Mouse (Mus musculus): ENCODE measurements around the gene Atxn7l1. TPM values are rescaled to one million over a fixed set of nuclear protein-coding genes. Genes with fewer than 3 reads are reported as not detected.
A peak's percentile ranks its signal among the peaks of the same experiment; 100 is the strongest.

Atxn7l1 gene
- polyA plus RNA-seq, 1 experiment from 2014 or later: 22.1 TPM

GRCm38 (mm10) chr12:33317792-33318530, 170.5 kb downstream of the Atxn7l1 start:
- WGBS: 89% methylated on average over 9 of the region's 9 CpGs
- Histone ChIP-seq H3K4me3 (no peak overlapping the region), H3K36me3 (no peaks in the 10 kb centered on the region), H3K4me1 (replicated peaks) (peaks cover 16% of the 10 kb centered on the region), H3K4me2 (no peak overlapping the region), H3K9ac (no peak overlapping the region), H3K27ac (replicated peaks) (no peak overlapping the region), H3K27me3 (no peaks in the 10 kb centered on the region), H3K9me3 (no peaks in the 10 kb centered on the region)
- ATAC-seq (ENCODE audit: low read depth): no peak

- Histone ChIP-seq H3K4me2 (no peak overlapping the region), H3K27ac (replicated peaks) (no peak overlapping the region), H3K4me3 (no peak overlapping the region), H3K36me3 (no peaks in the 10 kb centered on the region), H3K9ac (no peak overlapping the region), H3K9me3 (no peaks in the 10 kb centered on the region), H3K27me3 (no peaks in the 10 kb centered on the region), H3K4me1 (replicated peaks) (peaks cover 12% of the 10 kb centered on the region; the same call in 1 of the 2 replicates)
- WGBS: 76% methylated on average over 7 of the region's 7 CpGs
- no peak for ATAC-seq (ENCODE audit: low read depth)
Measured at GRCm38 (mm10) chr12:33322547-33322946, 175.1 kb downstream of the Atxn7l1 start.

GRCm38 (mm10) chr12:33323821-33324220, 176.3 kb downstream of the Atxn7l1 start:
- H3K36me3 ChIP-seq: no peaks in the 10 kb centered on the region
- H3K9ac ChIP-seq: no peak overlapping the region
- no peak overlapping the region for H3K4me2 ChIP-seq
- ATAC-seq (ENCODE audit: low read depth): no peak
- H3K9me3 ChIP-seq: no peaks in the 10 kb centered on the region
- WGBS: 96% methylated on average over 1 of the region's 1 CpGs
- no peak overlapping the region for H3K27ac ChIP-seq (replicated peaks)
- H3K4me1 ChIP-seq (replicated peaks): peaks cover 12% of the 10 kb centered on the region; the same call in 1 of the 2 replicates
- no peak overlapping the region for H3K4me3 ChIP-seq
- no peaks in the 10 kb centered on the region for H3K27me3 ChIP-seq

GRCm38 (mm10) chr12:33325424-33325823, 177.9 kb downstream of the Atxn7l1 start:
- H3K4me1 ChIP-seq (replicated peaks): peaks cover 12% of the 10 kb centered on the region; the same call in 1 of the 2 replicates
- H3K9me3 ChIP-seq: no peaks in the 10 kb centered on the region
- H3K36me3 ChIP-seq: no peaks in the 10 kb centered on the region
- no peak overlapping the region for H3K27ac ChIP-seq (replicated peaks)
- no peak for ATAC-seq (ENCODE audit: low read depth)
- no peak overlapping the region for H3K4me3 ChIP-seq
- H3K4me2 ChIP-seq: no peak overlapping the region
- H3K9ac ChIP-seq: no peak overlapping the region
- WGBS: 69% methylated on average over 9 of the region's 9 CpGs
- no peaks in the 10 kb centered on the region for H3K27me3 ChIP-seq

- H3K27ac ChIP-seq (replicated peaks): no peak overlapping the region
- ATAC-seq (ENCODE audit: low read depth): no peak
- no peak overlapping the region for H3K4me2 ChIP-seq
- H3K4me1 ChIP-seq (replicated peaks): peaks cover 24% of the 10 kb centered on the region
- H3K4me3 ChIP-seq: no peak overlapping the region
- H3K27me3 ChIP-seq: 0 out of 2 replicates have a peak, but pooled peaks cover 3% of the 10 kb centered on the region
- 68% methylated on average over 4 of the region's 4 CpGs for WGBS
- no peaks in the 10 kb centered on the region for H3K9me3 ChIP-seq
- H3K9ac ChIP-seq: no peak overlapping the region
- no peaks in the 10 kb centered on the region for H3K36me3 ChIP-seq
Measured at GRCm38 (mm10) chr12:33332046-33332445, 184.6 kb downstream of the Atxn7l1 start.

GRCm38 (mm10) chr12:33332796-33333195, 185.3 kb downstream of the Atxn7l1 start:
- Histone ChIP-seq H3K4me2 (no peak overlapping the region), H3K36me3 (no peaks in the 10 kb centered on the region), H3K27me3 (0 out of 2 replicates have a peak, but pooled peaks cover 3% of the 10 kb centered on the region), H3K4me3 (no peak overlapping the region), H3K9ac (no peak overlapping the region), H3K27ac (replicated peaks) (peak overlapping the region; percentile 59), H3K9me3 (no peaks in the 10 kb centered on the region), H3K4me1 (replicated peaks) (peaks cover 22% of the 10 kb centered on the region)
- ATAC-seq (ENCODE audit: low read depth): 0 out of 2 replicates have a peak, but pooled peaks have one; percentile 4
- WGBS: 49% methylated on average over 5 of the region's 5 CpGs

GRCm38 (mm10) chr12:33333914-33334313, 186.4 kb downstream of the Atxn7l1 start:
- 31% methylated on average over 8 of the region's 8 CpGs for WGBS
- Histone ChIP-seq H3K4me3 (no peak overlapping the region), H3K27me3 (0 out of 2 replicates have a peak, but pooled peaks cover 3% of the 10 kb centered on the region), H3K4me2 (no peak overlapping the region), H3K27ac (replicated peaks) (no peak overlapping the region), H3K9me3 (no peaks in the 10 kb centered on the region), H3K9ac (no peak overlapping the region), H3K36me3 (no peaks in the 10 kb centered on the region), H3K4me1 (replicated peaks) (peaks cover 25% of the 10 kb centered on the region)
- peak; percentile 76 for ATAC-seq (ENCODE audit: low read depth)

GRCm38 (mm10) chr12:33334511-33334910, 187.0 kb downstream of the Atxn7l1 start:
- H3K4me1 ChIP-seq (replicated peaks): peaks cover 25% of the 10 kb centered on the region
- H3K9ac ChIP-seq: no peak overlapping the region
- no peak for ATAC-seq (ENCODE audit: low read depth)
- 88% methylated on average over 2 of the region's 2 CpGs for WGBS
- no peaks in the 10 kb centered on the region for H3K36me3 ChIP-seq
- no peak overlapping the region for H3K4me2 ChIP-seq
- no peak overlapping the region for H3K27ac ChIP-seq (replicated peaks)
- H3K4me3 ChIP-seq: no peak overlapping the region
- no peaks in the 10 kb centered on the region for H3K9me3 ChIP-seq
- H3K27me3 ChIP-seq: 0 out of 2 replicates have a peak, but pooled peaks cover 3% of the 10 kb centered on the region

- Histone ChIP-seq H3K27ac (replicated peaks) (no peak overlapping the region), H3K4me3 (no peak overlapping the region), H3K36me3 (no peaks in the 10 kb centered on the region), H3K4me2 (no peak overlapping the region), H3K9ac (no peak overlapping the region), H3K4me1 (replicated peaks) (peaks cover 25% of the 10 kb centered on the region), H3K27me3 (0 out of 2 replicates have a peak, but pooled peaks cover 3% of the 10 kb centered on the region), H3K9me3 (no peaks in the 10 kb centered on the region)
- WGBS: 85% methylated on average over 5 of the region's 5 CpGs
- no peak for ATAC-seq (ENCODE audit: low read depth)
Measured at GRCm38 (mm10) chr12:33334951-33335350, 187.5 kb downstream of the Atxn7l1 start.

- Histone ChIP-seq H3K4me2 (no peak overlapping the region), H3K36me3 (no peaks in the 10 kb centered on the region), H3K9me3 (no peaks in the 10 kb centered on the region), H3K4me3 (no peak overlapping the region), H3K27me3 (0 out of 2 replicates have a peak, but pooled peaks cover 3% of the 10 kb centered on the region), H3K9ac (no peak overlapping the region), H3K4me1 (replicated peaks) (peaks cover 29% of the 10 kb centered on the region), H3K27ac (replicated peaks) (no peak overlapping the region)
- 82% methylated on average over 4 of the region's 4 CpGs for WGBS
- no peak for ATAC-seq (ENCODE audit: low read depth)
Measured at GRCm38 (mm10) chr12:33335410-33335809, 187.9 kb downstream of the Atxn7l1 start.

GRCm38 (mm10) chr12:33336561-33337125, 189.2 kb downstream of the Atxn7l1 start:
- WGBS: 60% methylated on average over 10 of the region's 10 CpGs
- H3K4me3 ChIP-seq: no peak overlapping the region

GRCm38 (mm10) chr12:33337289-33337688, 189.8 kb downstream of the Atxn7l1 start:
- Histone ChIP-seq H3K4me2 (no peak overlapping the region), H3K4me1 (replicated peaks) (peaks cover 43% of the 10 kb centered on the region), H3K9me3 (no peaks in the 10 kb centered on the region), H3K36me3 (no peaks in the 10 kb centered on the region), H3K27me3 (0 out of 2 replicates have a peak, but pooled peaks cover 3% of the 10 kb centered on the region), H3K4me3 (no peak overlapping the region), H3K9ac (no peak overlapping the region), H3K27ac (replicated peaks) (no peak overlapping the region)
- ATAC-seq (ENCODE audit: low read depth): no peak
- 35% methylated on average over 4 of the region's 4 CpGs for WGBS

More at GRCm38 (mm10) chr12:33336561-33337125, 189.2 kb downstream of the Atxn7l1 start:
- Histone ChIP-seq H3K9ac (no peak overlapping the region), H3K4me2 (no peak overlapping the region), H3K27me3 (0 out of 2 replicates have a peak, but pooled peaks cover 3% of the 10 kb centered on the region), H3K4me1 (replicated peaks) (peaks cover 41% of the 10 kb centered on the region), H3K27ac (replicated peaks) (no peak overlapping the region), H3K9me3 (no peaks in the 10 kb centered on the region), H3K36me3 (no peaks in the 10 kb centered on the region)
- no peak for ATAC-seq (ENCODE audit: low read depth)
